Mouse (Mus musculus) brain, embryonic 14.5 days (tissue): ENCODE measurements around the gene Cntnap2.

Source experiments
- CTCF ChIP-seq: fragments of 200-500 bp; IDR thresholded peaks from 2 replicates; pipeline ENCODE4 v1.5.1; 2012; ENCODE audit warnings: inconsistent platforms, mild to moderate bottlenecking, moderate library complexity, borderline replicate concordance; ENCODE audit not compliant: insufficient read depth, insufficient read length; ENCODE audit errors: extremely low read depth
- POLR2A ChIP-seq: fragments of 200-500 bp; IDR thresholded peaks from 2 replicates; pipeline ENCODE4 v1.6.1; 2012; ENCODE audit warnings: mild to moderate bottlenecking, inconsistent platforms, borderline replicate concordance; ENCODE audit not compliant: poor library complexity, insufficient read depth, insufficient read length, severe bottlenecking; ENCODE audit errors: extremely low read depth

GRCm38 (mm10) chr6:45366442-45366841, 307.3 kb downstream of the Cntnap2 start:
- TF ChIP-seq CTCF: no peak
- TF ChIP-seq POLR2A: no peak
